Mouse (Mus musculus): ENCODE results near the gene Llcfc1. TPM values are rescaled to one million over a fixed set of nuclear protein-coding genes. Genes with fewer than 3 reads are reported as not detected.

Gene Llcfc1
- not detected for total RNA-seq (2021)
- long read RNA-seq, experiment 1 = 0 reads
- long read RNA-seq, experiment 2 = 0 reads

GRCm38 (mm10) chr6:41684131-41684530, at the start of gene Llcfc1:
Llcfc1 (plus strand) TSS chr6:41684431.
- no peak for DNase-seq (ENCODE audit: low spot score in 2 of 2)

- DNase-seq (ENCODE audit: low spot score in 2 of 2) = no peak
These were observed 49.0 kb upstream of the Llcfc1 start for GRCm38 (mm10) chr6:41635211-41635610.

GRCm38 (mm10) chr6:41636178-41636577, 48.1 kb upstream of the Llcfc1 start, which contains the start of gene Trpv6:
Trpv6 (minus strand) TSS chr6:41636405.
- no peak for DNase-seq (ENCODE audit: low spot score in 2 of 2)

- no peak for DNase-seq (ENCODE audit: low spot score in 2 of 2)
These were observed 46.8 kb upstream of the Llcfc1 start for GRCm38 (mm10) chr6:41637393-41637792.

DNA sequence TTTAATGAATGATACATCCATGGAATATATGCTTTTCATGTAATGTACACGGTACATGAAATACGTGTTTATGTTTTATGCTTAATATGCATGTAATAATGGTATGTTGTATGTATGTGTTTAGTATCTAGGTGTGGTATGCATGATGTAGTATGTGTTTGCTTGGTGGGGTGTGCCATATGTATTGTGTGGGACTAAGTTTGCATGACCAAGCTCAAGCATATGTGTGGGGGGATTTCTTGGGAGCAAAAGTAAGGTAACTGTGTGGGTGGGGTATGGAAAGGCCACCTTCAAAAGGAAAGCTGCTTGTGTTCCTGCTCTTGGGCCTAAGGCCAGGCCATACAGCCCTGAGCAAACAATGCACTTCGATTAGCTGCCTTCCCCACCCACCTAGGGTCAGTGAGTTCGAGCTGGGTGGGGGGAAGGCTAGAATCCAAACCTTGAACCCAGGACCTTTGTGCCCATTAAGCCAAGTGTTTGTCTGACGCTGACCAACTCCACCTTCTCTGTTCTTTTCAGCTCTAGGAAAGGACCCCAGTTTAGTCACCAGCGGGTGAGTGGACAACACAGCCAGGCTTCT, 46.2 kb upstream of the Llcfc1 start:
- DNase-seq (ENCODE audit: low spot score in 2 of 2) = no peak

GRCm38 (mm10) chr6:41640449-41640848, 43.8 kb upstream of the Llcfc1 start:
- no peak for DNase-seq (ENCODE audit: low spot score in 2 of 2)

DNA sequence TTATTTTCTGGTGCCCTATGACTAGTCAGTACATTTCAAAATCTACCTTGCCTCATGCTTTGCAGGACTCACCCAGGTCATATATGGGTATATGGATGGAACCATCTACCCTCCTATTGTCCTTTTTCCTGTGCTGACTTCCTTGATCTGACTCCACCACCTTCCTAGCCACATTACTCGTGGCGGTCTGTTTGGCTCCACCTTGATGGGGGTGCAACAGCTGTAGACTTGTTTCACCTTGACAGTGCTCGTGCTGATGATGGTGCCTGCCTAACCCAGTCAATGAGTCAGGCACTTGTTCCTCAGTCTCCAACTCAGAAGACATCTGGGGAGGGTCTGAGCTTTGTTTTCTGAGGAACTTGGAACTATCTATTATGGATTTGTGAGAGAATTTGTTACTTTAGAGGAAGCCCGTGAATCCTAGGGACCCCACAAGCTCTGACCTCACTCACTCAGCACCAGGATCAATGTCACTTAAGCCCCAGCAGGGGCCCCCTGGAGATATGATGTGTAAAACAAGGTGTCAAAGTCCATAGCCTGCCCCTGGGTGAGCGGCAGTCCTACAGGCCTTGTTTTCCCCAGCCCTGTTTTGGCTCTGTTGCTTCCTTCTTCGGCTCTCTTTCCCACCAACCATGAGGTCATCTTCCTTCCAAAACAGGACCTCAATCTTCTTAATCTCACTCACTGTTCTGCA, 42.9 kb upstream of the Llcfc1 start:
- no peak for DNase-seq (ENCODE audit: low spot score in 2 of 2)

DNA sequence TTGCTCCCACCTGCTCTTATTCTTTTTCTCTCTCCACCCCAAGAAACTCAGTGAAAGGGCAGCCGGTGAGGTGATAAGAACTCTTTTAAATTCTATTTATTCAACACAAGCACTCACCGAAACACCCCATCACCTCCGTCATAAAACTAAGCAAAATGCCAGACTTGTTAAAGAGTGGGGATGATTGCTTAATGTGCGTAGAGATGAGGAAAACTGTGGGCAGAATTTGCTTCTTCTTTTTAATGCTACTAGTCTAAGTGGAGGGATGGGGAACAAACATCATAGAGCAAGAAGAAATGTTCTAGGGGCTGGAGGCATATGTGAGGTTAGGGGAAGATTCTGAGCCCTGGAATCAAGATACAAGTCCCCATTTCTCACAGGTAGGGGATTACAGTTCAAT, 41.5 kb upstream of the Llcfc1 start:
- DNase-seq (ENCODE audit: low spot score in 2 of 2) = no peak

GRCm38 (mm10) chr6:41643227-41643626, 41.0 kb upstream of the Llcfc1 start:
- DNase-seq (ENCODE audit: low spot score in 2 of 2) = no peak

DNA sequence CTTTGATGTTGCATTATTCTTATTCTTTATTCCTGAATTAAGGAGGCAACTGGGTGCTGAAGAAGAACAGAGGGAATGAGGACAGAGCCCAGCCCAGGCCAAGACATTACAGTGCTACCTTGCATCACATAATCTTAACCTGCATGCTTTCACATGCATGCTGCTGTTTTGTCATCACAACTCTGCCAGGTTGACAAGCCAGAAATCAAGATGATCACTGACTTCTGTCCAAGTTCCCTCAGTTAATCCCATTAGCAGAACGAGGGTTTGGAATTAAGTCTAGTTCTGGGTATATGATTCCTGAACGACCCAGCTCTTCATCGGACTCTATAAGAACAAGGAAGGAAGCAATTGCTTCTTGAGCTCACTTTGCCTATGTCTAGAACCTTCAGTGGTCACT, 38.0 kb upstream of the Llcfc1 start:
- DNase-seq (ENCODE audit: low spot score in 2 of 2) = no peak

GRCm38 (mm10) chr6:41646672-41647071, 37.6 kb upstream of the Llcfc1 start:
- DNase-seq (ENCODE audit: low spot score in 2 of 2) = no peak

DNA sequence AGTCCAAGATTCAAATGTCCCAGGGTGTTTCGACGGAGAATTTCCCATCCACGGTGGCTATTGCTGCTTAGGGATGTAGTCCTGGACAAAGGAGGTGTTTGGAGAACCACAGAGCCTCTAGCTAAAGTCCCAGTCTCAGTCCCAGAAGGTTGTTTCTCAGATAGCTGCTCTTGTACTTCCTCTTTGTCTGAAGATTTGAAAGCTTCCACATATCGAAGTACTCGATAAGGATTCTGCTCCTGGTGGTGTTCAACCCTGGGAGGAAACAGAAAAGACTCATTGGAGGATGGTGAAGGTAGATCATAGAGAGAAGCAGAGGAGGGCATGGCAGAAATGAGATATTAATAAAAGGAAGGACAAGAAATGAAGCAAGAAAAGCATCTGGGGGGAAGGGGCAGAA, 31.1 kb upstream of the Llcfc1 start:
- DNase-seq (ENCODE audit: low spot score in 2 of 2) = no peak

GRCm38 (mm10) chr6:41654648-41655047, 29.6 kb upstream of the Llcfc1 start:
- no peak for DNase-seq (ENCODE audit: low spot score in 2 of 2)

- no peak for DNase-seq (ENCODE audit: low spot score in 2 of 2)
These were observed 25.7 kb upstream of the Llcfc1 start for GRCm38 (mm10) chr6:41658487-41658886.

GRCm38 (mm10) chr6:41662320-41662719, 21.9 kb upstream of the Llcfc1 start:
- no peak for DNase-seq (ENCODE audit: low spot score in 2 of 2)

DNA sequence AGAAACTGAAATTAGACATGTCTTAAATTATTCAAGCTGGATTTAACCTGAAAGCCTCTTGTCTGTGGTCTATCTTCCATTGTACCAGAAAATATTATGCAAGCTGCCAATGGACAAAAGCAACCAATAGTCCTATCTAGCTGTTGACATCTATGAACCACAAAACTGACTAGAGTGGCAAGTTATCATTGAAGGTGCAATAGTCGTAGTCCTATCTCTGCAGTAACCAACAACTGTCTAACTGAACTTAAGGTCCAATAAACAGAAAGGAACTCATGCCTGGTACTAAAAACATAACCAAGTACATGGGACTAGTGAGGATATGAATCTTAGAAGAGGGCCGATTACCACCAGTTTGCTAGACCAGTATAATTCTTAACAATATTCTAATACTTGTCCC, 7.7 kb upstream of the Llcfc1 start:
- DNase-seq (ENCODE audit: low spot score in 2 of 2) = no peak

GRCm38 (mm10) chr6:41680669-41681068, 3.6 kb upstream of the Llcfc1 start, which contains the start of gene Trpv5:
Trpv5 (minus strand) TSS chr6:41680769.
- no peak for DNase-seq (ENCODE audit: low spot score in 2 of 2)

- DNase-seq (ENCODE audit: low spot score in 2 of 2) = no peak
These were observed 2.6 kb upstream of the Llcfc1 start for GRCm38 (mm10) chr6:41681656-41682055.

DNA sequence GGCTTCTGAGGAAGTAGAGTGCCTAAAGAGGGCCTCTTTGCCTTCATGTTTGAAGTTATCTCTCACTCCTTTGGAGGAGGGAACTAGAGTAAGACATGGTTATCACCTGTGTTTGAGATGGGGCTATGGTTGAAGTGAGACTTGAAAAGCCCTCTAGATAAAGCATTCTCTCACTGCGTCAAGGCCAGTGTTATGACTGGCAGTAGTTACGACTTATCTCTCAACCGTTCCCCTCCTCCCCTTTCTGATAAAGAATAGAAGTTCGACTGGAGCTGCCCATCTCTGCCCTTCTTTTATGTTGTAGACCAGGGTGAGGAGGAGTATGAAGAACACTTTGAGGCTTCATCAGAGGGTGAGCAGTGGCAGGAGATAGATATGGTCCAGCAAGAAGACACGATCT, 680 bp downstream of the Llcfc1 start:
- DNase-seq (ENCODE audit: low spot score in 2 of 2) = no peak

DNA sequence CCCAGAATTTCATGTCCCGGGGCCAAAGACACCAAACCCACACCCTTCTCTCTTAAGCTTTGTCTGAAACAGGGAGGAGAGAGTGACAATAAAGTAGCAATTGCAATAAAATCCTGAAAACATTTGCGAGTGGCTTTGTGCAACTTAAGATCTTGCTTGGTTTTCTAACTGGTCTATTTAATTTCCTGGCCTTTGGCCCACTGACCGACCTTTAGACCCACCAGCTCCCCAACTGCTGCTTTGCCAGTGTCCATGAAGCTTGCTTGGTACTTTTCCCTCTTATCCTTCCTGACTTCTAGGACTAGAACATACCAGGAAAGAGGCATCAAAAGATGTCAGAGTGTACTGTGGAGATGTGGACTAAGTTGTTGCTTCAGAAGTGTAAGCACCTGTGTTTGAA, 1.4 kb downstream of the Llcfc1 start:
- no peak for DNase-seq (ENCODE audit: low spot score in 2 of 2)

DNA sequence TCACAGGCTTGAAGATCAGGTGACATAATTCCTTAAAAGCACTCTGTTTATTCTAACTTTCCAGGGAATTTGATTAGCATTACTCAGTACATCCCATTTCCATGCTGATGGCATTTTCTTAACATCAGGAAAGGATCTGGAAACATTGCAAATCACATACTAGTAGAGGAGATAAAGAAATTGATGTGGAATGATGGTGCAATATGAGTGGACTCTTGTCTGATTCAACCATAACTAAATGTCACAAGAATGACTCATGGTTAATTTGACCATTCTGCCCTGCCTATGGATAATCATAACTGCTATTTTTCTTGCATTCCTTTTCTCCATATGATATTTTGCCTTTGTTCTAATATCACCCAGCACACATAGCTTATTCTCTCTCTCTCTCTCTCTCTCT, 8.0 kb downstream of the Llcfc1 start:
- no peak for DNase-seq (ENCODE audit: low spot score in 2 of 2)

GRCm38 (mm10) chr6:41694407-41694806, 10.2 kb downstream of the Llcfc1 start:
- DNase-seq (ENCODE audit: low spot score in 2 of 2) = no peak

- DNase-seq (ENCODE audit: low spot score in 2 of 2) = no peak
These were observed 17.0 kb downstream of the Llcfc1 start for GRCm38 (mm10) chr6:41701245-41701644.

Measured in adrenal gland, postnatal 4 days (tissue).